Mouse (Mus musculus) left cerebral cortex, adult 2 months (tissue): ENCODE results near the gene Gli3. TPM values are rescaled to one million over a fixed set of nuclear protein-coding genes. Genes with fewer than 3 reads are reported as not detected.
A peak's percentile ranks its signal among the peaks of the same experiment; 100 is the strongest.

Source experiments
- DNase-seq, 2 experiments: peaks; one replicate each; pipeline ENCODE4 v3.0.0; 2021 to 2022; ENCODE audit warnings: low spot score in 2 of 2, mixed read lengths in 1 of 2; ENCODE audit errors: extremely low spot score in 1 of 2
- H3K27ac ChIP-seq: fragments of 200-600 bp; 2 replicates; pipeline ENCODE4 v1.8.1; 2022
- H3K4me3 ChIP-seq: fragments of 200-600 bp; 2 replicates; pipeline ENCODE4 v1.8.1; 2022
- CTCF ChIP-seq: fragments of 200-600 bp; IDR thresholded peaks from 2 replicates; pipeline ENCODE4 v1.8.1; 2022; ENCODE audit warnings: antibody characterized with exemption, mild to moderate bottlenecking, moderate library complexity
- intact Hi-C: fragments of 180-260 bp; cut with DNase I; formaldehyde crosslinking; loops from one replicate; pipeline ENCODE4 v1.15.1; 2025
- total RNA-seq, 2 experiments: library from RNA; stranded (reverse); gene quantifications; 2 replicates each; pipeline ENCODE4 v1.2.3; 2021

Gli3 gene
- total RNA-seq, 2 experiments from 2014 or later = 9.9 to 10.0 TPM

- intact Hi-C loops = no loop called here
- Histone ChIP-seq H3K4me3 (peak overlapping the region; percentile 55), H3K27ac (peak overlapping the region; percentile 40; the same call in 1 of the 2 replicates)
- peak; percentile 27 to 38 for DNase-seq
- no peak for TF ChIP-seq CTCF
Measured at GRCm38 (mm10) chr13:15464081-15464526, 1.1 kb downstream of the Gli3 start.

GRCm38 (mm10) chr13:15464741-15465250, 1.8 kb downstream of the Gli3 start:
- intact Hi-C loops = loop anchor here (5.0 kb wide), 1 partner anchor 78 kb away; no protein-coding TSS in a partner anchor
- H3K4me3 ChIP-seq = peak overlapping the region; percentile 55
- no peak for TF ChIP-seq CTCF
- no peak for DNase-seq
- no peak overlapping the region; the same call in 1 of the 2 replicates for H3K27ac ChIP-seq

- Histone ChIP-seq H3K27ac (no peak overlapping the region), H3K4me3 (no peak overlapping the region)
- no peak for DNase-seq
- TF ChIP-seq CTCF = no peak
- intact Hi-C loops = loop anchor here (5.0 kb wide), 1 partner anchor 76 kb away; no protein-coding TSS in a partner anchor
Measured at GRCm38 (mm10) chr13:15466496-15466895, 3.5 kb downstream of the Gli3 start.

- no peak for TF ChIP-seq CTCF
- Histone ChIP-seq H3K4me3 (no peak overlapping the region), H3K27ac (no peak overlapping the region)
- no peak for DNase-seq
- intact Hi-C loops = loop anchor here (5.0 kb wide), 1 partner anchor 75 kb away; no protein-coding TSS in a partner anchor
Measured at GRCm38 (mm10) chr13:15467409-15467808, 4.4 kb downstream of the Gli3 start.

GRCm38 (mm10) chr13:15468421-15468820, 5.4 kb downstream of the Gli3 start:
- no peak for TF ChIP-seq CTCF
- no peak overlapping the region for H3K27ac ChIP-seq
- intact Hi-C loops = loop anchor here (5.0 kb wide), 1 partner anchor 74 kb away; no protein-coding TSS in a partner anchor
- no peak for DNase-seq
- H3K4me3 ChIP-seq = no peak overlapping the region

- DNase-seq = no peak
- no peak for TF ChIP-seq CTCF
- Histone ChIP-seq H3K4me3 (no peak overlapping the region), H3K27ac (no peak overlapping the region)
- intact Hi-C loops = no loop called here
Measured at GRCm38 (mm10) chr13:15470056-15470455, 7.0 kb downstream of the Gli3 start.

- TF ChIP-seq CTCF = no peak
- intact Hi-C loops = no loop called here
- no peak overlapping the region for H3K4me3 ChIP-seq
Measured at GRCm38 (mm10) chr13:15472712-15473111, 9.7 kb downstream of the Gli3 start.

GRCm38 (mm10) chr13:15474393-15474792, 11.4 kb downstream of the Gli3 start:
- Histone ChIP-seq H3K27ac (no peak overlapping the region), H3K4me3 (no peak overlapping the region)
- DNase-seq = no peak
- TF ChIP-seq CTCF = no peak
- intact Hi-C loops = no loop called here

More at GRCm38 (mm10) chr13:15472712-15473111, 9.7 kb downstream of the Gli3 start:
- no peak for DNase-seq
- no peak overlapping the region for H3K27ac ChIP-seq

- intact Hi-C loops = no loop called here
- TF ChIP-seq CTCF = no peak
- no peak for DNase-seq
- Histone ChIP-seq H3K4me3 (no peak overlapping the region), H3K27ac (no peak overlapping the region)
Measured at GRCm38 (mm10) chr13:15486033-15486891, 23.2 kb downstream of the Gli3 start.

- intact Hi-C loops = no loop called here
- TF ChIP-seq CTCF = no peak
- no peak for DNase-seq
- Histone ChIP-seq H3K27ac (no peak overlapping the region), H3K4me3 (no peak overlapping the region)
Measured at GRCm38 (mm10) chr13:15487334-15487733, 24.3 kb downstream of the Gli3 start.

GRCm38 (mm10) chr13:15488065-15488464, 25.0 kb downstream of the Gli3 start:
- Histone ChIP-seq H3K4me3 (no peak overlapping the region), H3K27ac (no peak overlapping the region)
- TF ChIP-seq CTCF = no peak
- intact Hi-C loops = no loop called here
- no peak for DNase-seq

- no peak for DNase-seq
- TF ChIP-seq CTCF = no peak
- H3K27ac ChIP-seq = no peak overlapping the region
- intact Hi-C loops = loop anchor here (5.0 kb wide), 1 partner anchor 74 kb away; no protein-coding TSS in a partner anchor
- no peak overlapping the region for H3K4me3 ChIP-seq
Measured at GRCm38 (mm10) chr13:15495820-15496219, 32.8 kb downstream of the Gli3 start.
